Mouse (Mus musculus): Measurements from ENCODE around the gene Padi6. TPM values are rescaled to one million over a fixed set of nuclear protein-coding genes. Genes with fewer than 3 reads are reported as not detected.
A peak's percentile ranks its signal among the peaks of the same experiment; 100 is the strongest.

Padi6 gene
- polyA plus RNA-seq, 1 experiment from 2014 or later: not detected

DNA sequence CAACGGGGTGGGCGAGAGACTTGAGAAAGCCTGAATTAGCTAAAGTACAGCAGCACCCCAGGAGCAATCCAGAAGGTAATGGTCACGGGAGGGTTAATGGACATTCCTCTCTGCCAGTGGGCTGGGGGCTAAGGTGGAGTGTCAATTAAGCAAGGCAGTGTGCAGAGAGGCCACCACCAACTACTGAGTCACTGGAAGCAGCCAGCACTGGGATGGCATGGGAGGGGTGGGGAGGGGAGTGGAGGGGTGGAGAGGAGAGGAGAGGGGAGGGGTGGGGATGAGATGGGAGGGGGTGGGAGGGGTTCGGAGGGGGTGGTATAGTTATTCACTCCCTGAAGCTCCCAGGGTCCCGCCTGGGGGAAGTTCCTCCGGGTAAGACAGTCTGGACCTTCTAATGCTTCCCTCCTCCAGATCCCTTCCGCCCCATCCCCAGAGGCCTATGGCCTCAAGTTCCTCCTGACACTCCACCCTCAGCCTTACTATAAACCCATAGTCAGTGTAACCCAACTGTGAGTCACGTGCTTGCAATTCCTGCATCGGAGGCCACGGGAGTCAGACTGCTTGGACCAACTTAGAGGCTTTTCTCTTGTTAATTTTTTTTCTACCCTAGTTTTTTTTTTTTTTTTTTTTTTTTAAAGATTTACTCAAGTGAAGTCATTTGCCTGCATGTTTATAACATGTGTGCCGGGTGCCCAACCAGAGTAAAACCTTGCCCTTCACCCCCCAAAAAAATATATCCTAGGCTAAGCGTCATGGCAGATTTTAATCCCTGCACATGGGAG lies 54.2 kb downstream of the Padi6 start:
- ATAC-seq: no peak
- H3K36me3 ChIP-seq (ENCODE audit: control insufficient read depth, insufficient read depth): no peaks in the 10 kb centered on the region

DNA sequence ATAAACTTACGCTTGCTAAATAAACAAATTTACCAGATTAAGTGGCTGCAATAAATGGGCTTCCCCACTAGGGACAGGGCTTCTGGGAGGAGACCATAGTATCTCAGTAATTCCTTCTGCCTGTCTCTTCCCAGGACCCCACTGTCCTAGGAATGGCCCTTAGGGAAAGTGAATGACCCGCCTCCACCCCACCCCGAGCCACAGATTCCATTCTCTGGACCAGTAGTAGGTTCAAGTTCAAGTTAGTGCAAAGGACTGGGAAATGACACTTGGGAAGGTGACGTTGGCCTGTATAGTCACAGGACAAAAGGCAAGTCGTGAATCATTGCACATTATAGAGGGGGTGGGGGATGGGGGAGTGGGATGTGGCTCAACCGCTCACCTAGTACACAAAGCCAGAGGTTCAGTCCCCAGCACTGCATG lies 57.6 kb downstream of the Padi6 start:
- Histone ChIP-seq H3K27me3 (replicated peaks; ENCODE audit: control insufficient read depth, insufficient read depth, low read length) (no peaks in the 10 kb centered on the region), H3K27ac (ENCODE audit: low read depth, low read length) (no peak overlapping the region), H3K4me3 (ENCODE audit: low read depth, low read length) (no peak overlapping the region), H3K36me3 (ENCODE audit: control insufficient read depth, insufficient read depth) (no peaks in the 10 kb centered on the region), H3K4me2 (replicated peaks; ENCODE audit: low read depth) (peak overlapping the region; percentile 37), H3K9ac (ENCODE audit: low read depth, low read length) (no peak overlapping the region), H3K4me1 (replicated peaks; ENCODE audit: control insufficient read depth, insufficient read depth, low read length) (no peaks in the 10 kb centered on the region), H3K9me3 (ENCODE audit: control insufficient read depth) (no peaks in the 10 kb centered on the region)
- TF ChIP-seq CTCF (IDR thresholded peaks at IDR 0.05; ENCODE audit: low read depth): peak; percentile 49
- WGBS: 27% methylated on average over 6 of the region's 6 CpGs
- ATAC-seq: 0 out of 2 replicates have a peak, but pooled peaks have one; percentile 31

More for the DNA sequence above, 54.2 kb downstream of the Padi6 start:
- Histone ChIP-seq H3K4me3 (ENCODE audit: low read depth, low read length) (no peak overlapping the region), H3K27ac (ENCODE audit: low read depth, low read length) (no peak overlapping the region), H3K9ac (ENCODE audit: low read depth, low read length) (no peak overlapping the region), H3K4me2 (replicated peaks; ENCODE audit: low read depth) (no peak overlapping the region), H3K27me3 (replicated peaks; ENCODE audit: control insufficient read depth, insufficient read depth, low read length) (no peaks in the 10 kb centered on the region; the same call in 1 of the 2 replicates), H3K9me3 (ENCODE audit: control insufficient read depth) (no peaks in the 10 kb centered on the region), H3K4me1 (replicated peaks; ENCODE audit: control insufficient read depth, insufficient read depth, low read length) (no peaks in the 10 kb centered on the region)
- WGBS: 55% methylated on average over 12 of the region's 12 CpGs
- no peak for TF ChIP-seq CTCF (IDR thresholded peaks at IDR 0.05; ENCODE audit: low read depth)

DNA sequence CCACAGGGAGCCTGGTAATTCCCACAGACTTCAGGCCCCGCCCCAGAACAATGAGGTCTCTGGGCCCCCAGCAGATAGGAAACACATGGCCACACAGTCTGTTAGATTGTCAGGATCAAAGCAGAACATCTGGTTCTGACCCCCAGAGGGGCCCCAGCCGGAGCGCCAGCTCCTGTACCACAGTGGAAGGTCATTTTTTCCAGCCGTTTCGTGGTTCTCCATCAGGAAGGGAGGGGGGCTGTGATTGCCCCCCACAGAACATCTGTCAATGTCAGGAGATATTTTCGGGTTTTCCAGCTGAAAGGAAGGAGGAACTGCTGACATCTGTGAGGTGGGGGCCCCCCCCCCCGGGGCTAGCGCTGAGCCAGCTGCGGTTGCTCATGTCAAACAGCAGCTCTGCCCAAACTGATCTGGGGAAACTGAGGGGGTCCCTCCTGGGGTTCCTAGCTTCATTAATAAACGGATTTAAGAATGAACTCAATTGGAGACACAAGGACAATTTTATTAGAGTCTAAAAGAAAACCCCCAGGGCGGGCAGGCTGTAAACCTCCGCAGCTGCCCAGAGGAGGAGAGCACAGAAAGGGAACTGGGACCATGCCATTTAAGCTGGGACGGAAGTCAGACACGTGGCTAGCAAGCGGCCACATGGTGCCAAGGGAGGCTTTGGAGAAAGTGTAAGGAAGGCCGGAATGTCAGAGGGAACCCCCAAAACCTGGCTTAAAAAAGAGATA lies 58.1 kb downstream of the Padi6 start:
- no peak for TF ChIP-seq CTCF (IDR thresholded peaks at IDR 0.05; ENCODE audit: low read depth)
- ATAC-seq: 0 out of 2 replicates have a peak, but pooled peaks have one; percentile 51
- H3K27me3 ChIP-seq (replicated peaks; ENCODE audit: control insufficient read depth, insufficient read depth, low read length): no peaks in the 10 kb centered on the region

DNA sequence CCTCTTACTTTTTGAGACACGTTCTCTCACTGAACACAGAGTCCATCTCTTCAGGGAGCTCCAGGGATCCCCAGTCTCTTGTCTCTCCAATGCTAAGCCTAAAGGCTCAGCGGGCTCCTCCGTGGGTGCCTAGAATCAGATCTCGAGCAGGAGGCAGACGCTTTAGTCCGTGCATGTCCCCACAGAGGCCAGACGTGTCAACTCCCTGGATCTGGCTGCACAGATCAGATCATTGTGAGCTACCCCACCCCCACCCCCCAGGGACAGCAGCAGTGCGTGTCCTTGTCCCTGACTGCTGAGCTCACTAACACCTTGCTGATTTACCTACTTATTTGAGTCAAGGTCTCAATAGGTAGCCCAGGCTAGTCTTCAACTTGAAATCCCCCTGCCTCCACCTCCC lies 58.8 kb downstream of the Padi6 start:
- 45% methylated on average over 8 of the region's 8 CpGs for WGBS
- no peak for ATAC-seq
- H3K27ac ChIP-seq (ENCODE audit: low read depth, low read length): no peak overlapping the region

More for the DNA sequence above, 58.1 kb downstream of the Padi6 start:
- peak overlapping the region; percentile 37 for H3K4me2 ChIP-seq (replicated peaks; ENCODE audit: low read depth)
- H3K9ac ChIP-seq (ENCODE audit: low read depth, low read length): no peak overlapping the region
- H3K4me3 ChIP-seq (ENCODE audit: low read depth, low read length): no peak overlapping the region
- 8% methylated on average over 16 of the region's 16 CpGs for WGBS
- no peaks in the 10 kb centered on the region for H3K9me3 ChIP-seq (ENCODE audit: control insufficient read depth)
- no peaks in the 10 kb centered on the region for H3K4me1 ChIP-seq (replicated peaks; ENCODE audit: control insufficient read depth, insufficient read depth, low read length)
- 0 out of 2 replicates have a peak overlapping the region, but pooled peaks have one; percentile 8 for H3K27ac ChIP-seq (ENCODE audit: low read depth, low read length)
- H3K36me3 ChIP-seq (ENCODE audit: control insufficient read depth, insufficient read depth): no peaks in the 10 kb centered on the region

DNA sequence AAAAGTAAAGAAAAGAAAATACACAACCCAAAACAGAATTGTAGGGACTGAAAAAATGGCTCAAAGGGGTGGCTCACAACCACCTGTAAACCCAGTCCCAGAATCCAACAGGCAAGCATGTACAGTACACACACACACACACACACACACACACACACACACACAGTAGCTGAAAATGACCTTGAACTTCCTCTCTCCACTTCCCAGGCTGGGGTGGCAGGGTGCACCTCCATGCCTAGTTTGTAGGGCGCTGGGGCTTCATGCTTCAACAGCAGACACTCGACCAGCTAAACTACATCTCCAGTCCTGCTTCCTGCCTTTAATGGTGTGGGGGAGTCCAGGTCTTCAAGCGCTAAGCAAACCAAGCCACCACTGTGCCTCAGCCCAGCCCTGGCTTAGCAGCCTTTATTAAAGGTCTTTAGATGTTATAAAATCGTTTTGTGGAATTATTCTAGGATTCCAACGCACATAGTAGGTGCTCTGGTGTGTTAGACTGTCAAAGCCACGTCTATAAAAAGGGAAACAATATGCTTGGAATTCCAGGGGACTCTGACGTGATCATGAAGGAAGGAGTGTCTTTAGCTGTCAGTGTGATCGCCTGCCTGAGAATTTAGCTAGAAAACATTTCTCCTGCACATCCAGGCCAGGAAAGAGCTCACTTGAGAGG lies 61.6 kb downstream of the Padi6 start:
- no peak for TF ChIP-seq CTCF (IDR thresholded peaks at IDR 0.05; ENCODE audit: low read depth)
- WGBS: 59% methylated on average over 8 of the region's 8 CpGs
- Histone ChIP-seq H3K36me3 (ENCODE audit: control insufficient read depth, insufficient read depth) (no peaks in the 10 kb centered on the region), H3K27ac (ENCODE audit: low read depth, low read length) (no peak overlapping the region), H3K4me2 (replicated peaks; ENCODE audit: low read depth) (no peak overlapping the region), H3K4me1 (replicated peaks; ENCODE audit: control insufficient read depth, insufficient read depth, low read length) (no peaks in the 10 kb centered on the region), H3K9me3 (ENCODE audit: control insufficient read depth) (no peaks in the 10 kb centered on the region), H3K9ac (ENCODE audit: low read depth, low read length) (no peak overlapping the region), H3K4me3 (ENCODE audit: low read depth, low read length) (no peak overlapping the region), H3K27me3 (replicated peaks; ENCODE audit: control insufficient read depth, insufficient read depth, low read length) (no peaks in the 10 kb centered on the region)
- no peak for ATAC-seq

More for the DNA sequence above, 58.8 kb downstream of the Padi6 start:
- no peak overlapping the region for H3K4me3 ChIP-seq (ENCODE audit: low read depth, low read length)
- no peaks in the 10 kb centered on the region for H3K4me1 ChIP-seq (replicated peaks; ENCODE audit: control insufficient read depth, insufficient read depth, low read length)
- no peak overlapping the region for H3K4me2 ChIP-seq (replicated peaks; ENCODE audit: low read depth)
- H3K27me3 ChIP-seq (replicated peaks; ENCODE audit: control insufficient read depth, insufficient read depth, low read length): no peaks in the 10 kb centered on the region
- TF ChIP-seq CTCF (IDR thresholded peaks at IDR 0.05; ENCODE audit: low read depth): no peak
- H3K9me3 ChIP-seq (ENCODE audit: control insufficient read depth): no peaks in the 10 kb centered on the region
- no peaks in the 10 kb centered on the region for H3K36me3 ChIP-seq (ENCODE audit: control insufficient read depth, insufficient read depth)
- H3K9ac ChIP-seq (ENCODE audit: low read depth, low read length): no peak overlapping the region

Data from intestine, postnatal 0 days (tissue).